Mouse (Mus musculus) heart, embryonic 12.5 days (tissue): ENCODE results near the gene Unc5cl. TPM values are rescaled to one million over a fixed set of nuclear protein-coding genes. Genes with fewer than 3 reads are reported as not detected.

Source experiments
- ATAC-seq: fragments of 200-750 bp; cut with Nextera tagmentation; 2 replicates; pipeline ENCODE4 v1.8.0; 2017; ENCODE audit warnings: moderate TSS enrichment, moderate library complexity; ENCODE audit not compliant: insufficient number of reproducible peaks, low FRiP score
- H3K27ac ChIP-seq: fragments of 300-500 bp; sonication (generic); 2 replicates; pipeline ENCODE4 v1.5.1; 2016; ENCODE audit warnings: mild to moderate bottlenecking, moderate library complexity; ENCODE audit not compliant: poor library complexity, severe bottlenecking
- H3K27me3 ChIP-seq: fragments of 300-500 bp; sonication (generic); replicated peaks from 2 replicates; pipeline ENCODE4 v1.6.1; 2016; ENCODE audit warnings: mild to moderate bottlenecking, moderate library complexity
- H3K36me3 ChIP-seq: fragments of 300-500 bp; sonication (generic); 2 replicates; pipeline ENCODE4 v1.6.1; 2016; ENCODE audit warnings: mild to moderate bottlenecking, moderate library complexity
- H3K4me1 ChIP-seq: fragments of 300-500 bp; sonication (generic); replicated peaks from 2 replicates; pipeline ENCODE4 v1.6.1; 2016; ENCODE audit warnings: mild to moderate bottlenecking
- H3K4me2 ChIP-seq: fragments of 300-500 bp; sonication (generic); 2 replicates; pipeline ENCODE4 v1.6.1; 2016; ENCODE audit warnings: mild to moderate bottlenecking, moderate library complexity
- H3K4me3 ChIP-seq: fragments of 300-500 bp; sonication (generic); 2 replicates; pipeline ENCODE4 v1.5.1; 2016; ENCODE audit warnings: mild to moderate bottlenecking
- H3K9ac ChIP-seq: fragments of 300-500 bp; sonication (generic); 2 replicates; pipeline ENCODE4 v1.6.1; 2016; ENCODE audit warnings: mild to moderate bottlenecking, moderate library complexity
- H3K9me3 ChIP-seq: fragments of 300-500 bp; sonication (generic); replicated peaks from 2 replicates; pipeline ENCODE4 v1.6.1; 2016; ENCODE audit warnings: mild to moderate bottlenecking, moderate library complexity
- WGBS: fragments of 180-500 bp; shearing (Covaris S2); methylation state at CpG from one replicate; pipeline ENCODE4 v1.1.7; 2016; 5-methylcytosine and 5-hydroxymethylcytosine counted together
- polyA plus RNA-seq: library from polyadenylated mRNA; unstranded; fragments of >200 nt; fragmentation: Nextera tagmentation; extraction: Ambion mirVana; gene quantifications from 2 replicates; pipeline ENCODE4 v1.2.1, GENCODE M21; 2016

Gene Unc5cl
- polyA plus RNA-seq = 0.09 and 0.36 TPM in 2 replicates

DNA sequence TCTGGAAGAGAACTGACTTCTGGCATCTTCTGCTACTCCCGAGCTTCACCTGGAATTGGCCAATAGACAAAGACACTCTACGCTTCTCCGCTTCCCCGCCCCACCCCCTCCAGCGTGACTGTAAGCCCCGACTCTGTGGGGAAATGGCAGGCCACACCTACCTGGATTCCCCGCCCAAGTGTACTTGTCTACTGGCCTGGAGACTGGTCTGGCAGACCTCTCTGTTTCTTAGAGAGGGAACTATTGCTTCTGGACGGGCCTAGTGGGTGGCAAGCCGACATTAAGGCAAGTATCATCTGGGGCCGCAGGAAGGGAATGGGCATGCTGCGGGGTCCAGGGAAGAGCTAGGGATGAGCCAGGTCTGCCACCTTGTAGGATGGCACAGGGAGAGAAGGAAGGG is at the start of gene Unc5cl:
Gene Unc5cl, plus strand, starts transcription at position 214 of the 400 bp plus-strand sequence.
- Histone ChIP-seq H3K4me2 (peak within 1 kb of the TSS; percentile 40), H3K27ac (no peak within 1 kb of the TSS), H3K4me1 (0 out of 2 replicates have a peak, but pooled peaks cover 17% of the 10 kb centered on the region), H3K36me3 (no peaks in the 10 kb centered on the region), H3K9me3 (no peaks in the 10 kb centered on the region), H3K4me3 (no peak within 1 kb of the TSS), H3K27me3 (0 out of 2 replicates have a peak, but pooled peaks cover 3% of the 10 kb centered on the region), H3K9ac (no peak within 1 kb of the TSS)
- WGBS = 52% methylated on average over 11 of the region's 11 CpGs
- no peak for ATAC-seq

DNA sequence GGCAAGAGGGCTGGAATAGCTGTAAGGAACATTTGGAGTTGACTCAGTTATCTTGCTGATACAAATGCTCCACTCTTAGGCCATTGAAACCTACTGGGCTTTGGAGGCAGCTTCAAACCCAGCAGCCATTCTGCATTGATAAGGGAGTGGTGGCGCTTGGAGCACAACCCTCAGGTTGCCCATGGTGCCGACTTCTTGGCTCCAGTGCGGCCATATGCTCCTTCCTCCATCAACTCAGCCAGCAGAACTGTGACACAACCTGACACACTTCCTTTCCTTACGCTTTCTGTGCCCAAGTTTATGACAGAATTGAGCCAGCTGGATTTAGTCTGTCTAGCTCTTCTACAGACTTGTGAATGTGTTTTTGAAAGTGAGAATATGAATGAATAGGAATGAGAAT is 47.5 kb upstream of the Unc5cl start:
- H3K4me2 ChIP-seq = peak overlapping the region; percentile 92
- H3K27ac ChIP-seq = no peak overlapping the region
- H3K4me3 ChIP-seq = 0 out of 2 replicates have a peak overlapping the region, but pooled peaks have one; percentile 82
- peaks cover 6% of the 10 kb centered on the region; the same call in 1 of the 2 replicates for H3K36me3 ChIP-seq
- H3K27me3 ChIP-seq = no peaks in the 10 kb centered on the region
- H3K9me3 ChIP-seq = no peaks in the 10 kb centered on the region
- 50% methylated on average over 4 of the region's 4 CpGs for WGBS
- no peak for ATAC-seq
- no peak overlapping the region for H3K9ac ChIP-seq
- H3K4me1 ChIP-seq = peaks cover 41% of the 10 kb centered on the region

GRCm38 (mm10) chr17:48407910-48408525 is 46.7 kb upstream of the Unc5cl start:
- Histone ChIP-seq H3K36me3 (peaks cover 10% of the 10 kb centered on the region), H3K27me3 (no peaks in the 10 kb centered on the region), H3K9ac (peak overlapping the region; percentile 99), H3K4me3 (peak overlapping the region; percentile 82), H3K27ac (peak overlapping the region; percentile 99), H3K4me1 (peaks cover 41% of the 10 kb centered on the region), H3K9me3 (no peaks in the 10 kb centered on the region), H3K4me2 (peak overlapping the region; percentile 92)
- no peak for ATAC-seq
- 7% methylated on average over 8 of the region's 8 CpGs for WGBS

- ATAC-seq = peak; percentile 49
- WGBS = under 1% methylated on average over 47 of the region's 47 CpGs
Observed at GRCm38 (mm10) chr17:48408526-48409291, 46.0 kb upstream of the Unc5cl start.

GRCm38 (mm10) chr17:48409380-48410298 is 45.1 kb upstream of the Unc5cl start, which contains the start of the genes Nfya and Oard1:
TSS of gene Nfya (minus strand) at chr17:48409906.
TSS of gene Oard1 (plus strand) at chr17:48410014.
- Histone ChIP-seq H3K27ac (peak within 1 kb of the TSS; percentile 99), H3K27me3 (no peaks in the 10 kb centered on the region), H3K4me2 (peak within 1 kb of the TSS; percentile 92), H3K9ac (peak within 1 kb of the TSS; percentile 99), H3K9me3 (no peaks in the 10 kb centered on the region), H3K4me3 (peak within 1 kb of the TSS; percentile 82), H3K4me1 (peaks cover 36% of the 10 kb centered on the region), H3K36me3 (peaks cover 23% of the 10 kb centered on the region)
- WGBS = under 1% methylated on average over 84 of the region's 84 CpGs
- ATAC-seq = peak; percentile 94

More at GRCm38 (mm10) chr17:48408526-48409291, 46.0 kb upstream of the Unc5cl start:
- H3K4me3 ChIP-seq = peak overlapping the region; percentile 82
- peaks cover 41% of the 10 kb centered on the region for H3K4me1 ChIP-seq
- H3K27ac ChIP-seq = peak overlapping the region; percentile 99
- no peaks in the 10 kb centered on the region for H3K27me3 ChIP-seq
- no peaks in the 10 kb centered on the region for H3K9me3 ChIP-seq
- H3K9ac ChIP-seq = peak overlapping the region; percentile 99
- peaks cover 15% of the 10 kb centered on the region for H3K36me3 ChIP-seq
- peak overlapping the region; percentile 92 for H3K4me2 ChIP-seq

- Histone ChIP-seq H3K9ac (peak overlapping the region; percentile 83), H3K4me1 (peaks cover 34% of the 10 kb centered on the region), H3K27me3 (no peaks in the 10 kb centered on the region), H3K9me3 (no peaks in the 10 kb centered on the region), H3K4me2 (peak overlapping the region; percentile 79), H3K4me3 (peak overlapping the region; percentile 82), H3K27ac (peak overlapping the region; percentile 99), H3K36me3 (peaks cover 30% of the 10 kb centered on the region)
- ATAC-seq = peak; percentile 24; the same call in 1 of the 2 replicates
- WGBS = under 1% methylated on average over 13 of the region's 13 CpGs
Observed at GRCm38 (mm10) chr17:48410299-48410785, 44.4 kb upstream of the Unc5cl start.

GRCm38 (mm10) chr17:48411241-48411640 is 43.5 kb upstream of the Unc5cl start:
- 59% methylated on average over 8 of the region's 8 CpGs for WGBS
- Histone ChIP-seq H3K4me1 (peaks cover 30% of the 10 kb centered on the region), H3K4me2 (peak overlapping the region; percentile 79), H3K27me3 (no peaks in the 10 kb centered on the region), H3K4me3 (peak overlapping the region; percentile 82), H3K9ac (peak overlapping the region; percentile 83), H3K27ac (peak overlapping the region; percentile 99), H3K9me3 (no peaks in the 10 kb centered on the region), H3K36me3 (peaks cover 38% of the 10 kb centered on the region)
- ATAC-seq = no peak

- Histone ChIP-seq H3K4me1 (peaks cover 35% of the 10 kb centered on the region), H3K4me2 (no peak overlapping the region), H3K9me3 (no peaks in the 10 kb centered on the region), H3K27ac (peak overlapping the region; percentile 44), H3K9ac (no peak overlapping the region), H3K36me3 (peaks cover 75% of the 10 kb centered on the region), H3K4me3 (no peak overlapping the region), H3K27me3 (no peaks in the 10 kb centered on the region)
- WGBS = 77% methylated on average over 7 of the region's 7 CpGs
- ATAC-seq = no peak
Observed at GRCm38 (mm10) chr17:48416011-48416410, 38.7 kb upstream of the Unc5cl start.

- Histone ChIP-seq H3K27ac (0 out of 2 replicates have a peak overlapping the region, but pooled peaks have one; percentile 30), H3K9ac (no peak overlapping the region), H3K4me2 (no peak overlapping the region), H3K4me1 (peaks cover 30% of the 10 kb centered on the region), H3K36me3 (peaks cover 81% of the 10 kb centered on the region), H3K27me3 (no peaks in the 10 kb centered on the region), H3K9me3 (no peaks in the 10 kb centered on the region), H3K4me3 (no peak overlapping the region)
- ATAC-seq = peak; percentile 41; the same call in 1 of the 2 replicates
- WGBS = 85% methylated on average over 14 of the region's 14 CpGs
Observed at GRCm38 (mm10) chr17:48416425-48417195, 38.1 kb upstream of the Unc5cl start.

GRCm38 (mm10) chr17:48417521-48417920 is 37.2 kb upstream of the Unc5cl start:
- Histone ChIP-seq H3K36me3 (peaks cover 84% of the 10 kb centered on the region), H3K9ac (peak overlapping the region; percentile 53)

More at GRCm38 (mm10) chr17:48417521-48417920, 37.2 kb upstream of the Unc5cl start:
- H3K4me3 ChIP-seq = no peak overlapping the region
- WGBS = 57% methylated on average over 6 of the region's 6 CpGs
- H3K9me3 ChIP-seq = no peaks in the 10 kb centered on the region
- peaks cover 26% of the 10 kb centered on the region for H3K4me1 ChIP-seq
- no peaks in the 10 kb centered on the region for H3K27me3 ChIP-seq
- H3K4me2 ChIP-seq = 0 out of 2 replicates have a peak overlapping the region, but pooled peaks have one; percentile 44
- no peak for ATAC-seq
- H3K27ac ChIP-seq = peak overlapping the region; percentile 72
